Mouse (Mus musculus): ENCODE measurements around the gene 1700037H04Rik. TPM values are rescaled to one million over a fixed set of nuclear protein-coding genes. Genes with fewer than 3 reads are reported as not detected.

1700037H04Rik gene
- polyA plus RNA-seq, 1 experiment from 2014 or later: 145 TPM

DNA sequence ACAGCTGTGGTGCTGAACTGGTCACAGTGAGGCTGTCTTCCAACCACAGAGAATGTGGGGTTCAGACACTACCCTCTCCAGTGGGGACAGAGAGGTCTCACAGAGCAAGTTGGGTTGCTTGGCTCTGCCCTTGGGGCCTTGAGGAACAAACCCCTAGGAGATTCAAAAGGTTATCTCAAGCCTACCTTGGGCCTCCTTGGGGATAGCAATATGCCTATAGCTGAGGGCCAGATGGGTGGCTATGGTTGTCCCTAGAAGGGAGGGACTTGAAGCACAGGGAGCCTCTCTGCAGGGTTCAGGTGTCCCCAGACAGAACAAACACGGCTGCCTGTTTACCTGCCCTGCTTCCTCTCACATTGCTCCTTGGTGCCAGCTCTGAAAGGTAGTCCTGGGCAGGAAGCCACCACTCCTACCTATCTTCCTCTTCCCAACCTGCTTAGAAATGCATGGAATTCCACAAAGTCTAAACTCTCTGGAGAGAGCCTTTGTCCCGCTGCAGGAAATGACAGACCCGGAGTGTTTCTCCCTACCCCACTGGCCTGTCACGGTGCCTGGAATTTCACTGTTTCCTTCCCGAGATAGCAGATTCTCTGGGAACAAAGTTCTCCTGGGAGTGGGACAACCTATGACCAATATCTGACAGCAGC is 19.9 kb downstream of the 1700037H04Rik start:
- no peak for DNase-seq (ENCODE audit: low spot score)
- no peaks in the 10 kb centered on the region for H3K27me3 ChIP-seq (ENCODE audit: low read depth, poor library complexity, severe bottlenecking)
- H3K36me3 ChIP-seq: peaks cover 30% of the 10 kb centered on the region
- WGBS: 73% methylated on average over 5 of the region's 5 CpGs
- H3K4me3 ChIP-seq: no peak overlapping the region
- H3K27ac ChIP-seq (replicated peaks): no peak overlapping the region
- no peaks in the 10 kb centered on the region for H3K9me3 ChIP-seq (replicated peaks)
- H3K4me1 ChIP-seq: peaks cover 20% of the 10 kb centered on the region

DNA sequence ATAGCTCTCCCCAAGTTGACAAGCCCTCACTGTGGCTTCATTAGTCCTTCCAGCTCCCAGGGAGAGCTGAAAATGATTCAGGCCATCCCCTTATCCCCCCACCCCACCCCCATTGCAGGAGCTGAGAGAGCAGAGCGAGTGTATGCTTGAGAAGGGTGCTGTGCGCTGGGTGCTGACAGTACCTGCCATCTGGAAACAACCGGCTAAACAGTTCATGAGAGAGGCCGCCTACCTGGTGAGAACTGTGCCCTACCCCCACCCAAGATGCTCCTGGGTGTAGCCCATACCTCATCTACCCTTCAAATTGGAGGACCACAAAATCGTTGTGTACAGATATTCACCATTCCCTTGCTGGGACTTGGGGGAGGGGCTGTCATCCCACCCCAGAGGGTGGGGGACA is 20.6 kb downstream of the 1700037H04Rik start:
- Histone ChIP-seq H3K4me1 (peaks cover 24% of the 10 kb centered on the region), H3K4me3 (no peak overlapping the region), H3K9me3 (replicated peaks) (no peaks in the 10 kb centered on the region), H3K27ac (replicated peaks) (no peak overlapping the region), H3K27me3 (ENCODE audit: low read depth, poor library complexity, severe bottlenecking) (no peaks in the 10 kb centered on the region), H3K36me3 (peaks cover 23% of the 10 kb centered on the region)
- WGBS: 89% methylated on average over 5 of the region's 5 CpGs
- no peak for DNase-seq (ENCODE audit: low spot score)

DNA sequence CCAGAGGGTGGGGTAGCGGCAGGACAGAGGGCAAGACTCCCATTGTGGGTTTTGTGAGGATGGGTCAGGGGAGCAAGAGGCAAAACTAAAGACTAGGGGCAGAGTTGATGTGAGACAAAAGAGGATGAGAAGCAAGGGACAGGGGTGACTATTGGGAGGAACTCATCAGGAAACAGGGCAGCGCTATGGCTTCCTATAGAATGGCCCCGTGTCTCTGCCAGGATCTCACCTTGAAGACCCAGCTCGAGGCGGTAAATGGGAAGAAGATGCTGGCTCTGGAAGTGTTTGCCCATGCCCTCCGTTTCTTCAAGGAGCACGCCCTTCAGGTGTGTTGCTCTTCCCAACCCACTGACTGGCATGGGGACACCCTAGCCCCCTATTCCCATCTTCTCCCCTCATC is 21.1 kb downstream of the 1700037H04Rik start:
- Histone ChIP-seq H3K27me3 (ENCODE audit: low read depth, poor library complexity, severe bottlenecking) (no peaks in the 10 kb centered on the region), H3K4me1 (peaks cover 25% of the 10 kb centered on the region), H3K9me3 (replicated peaks) (no peaks in the 10 kb centered on the region), H3K27ac (replicated peaks) (no peak overlapping the region), H3K4me3 (no peak overlapping the region), H3K36me3 (peaks cover 17% of the 10 kb centered on the region)
- DNase-seq (ENCODE audit: low spot score): no peak
- 84% methylated on average over 7 of the region's 7 CpGs for WGBS

DNA sequence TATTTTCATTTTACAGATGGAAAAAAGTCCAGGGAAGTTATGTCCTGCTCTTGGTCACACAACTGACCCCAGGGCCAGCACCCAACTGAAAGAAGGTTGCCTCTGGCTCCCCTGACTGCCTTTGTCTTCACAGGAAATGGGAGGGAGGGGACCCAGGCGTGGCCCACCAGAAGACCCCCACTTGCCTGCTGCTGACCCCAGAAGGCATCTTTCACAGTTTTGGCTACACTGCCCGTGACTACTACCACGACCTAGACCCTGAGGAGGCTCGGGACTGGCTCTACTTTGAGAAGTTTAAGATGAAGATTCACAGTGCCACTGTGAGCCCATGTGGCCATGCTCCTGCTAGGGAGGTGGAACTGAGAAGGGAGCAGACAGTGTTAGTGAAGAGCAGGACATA is 21.6 kb downstream of the 1700037H04Rik start:
- peaks cover 13% of the 10 kb centered on the region for H3K36me3 ChIP-seq
- DNase-seq (ENCODE audit: low spot score): no peak
- no peaks in the 10 kb centered on the region for H3K27me3 ChIP-seq (ENCODE audit: low read depth, poor library complexity, severe bottlenecking)
- no peak overlapping the region for H3K4me3 ChIP-seq
- H3K27ac ChIP-seq (replicated peaks): no peak overlapping the region
- H3K9me3 ChIP-seq (replicated peaks): no peaks in the 10 kb centered on the region
- WGBS: 85% methylated on average over 4 of the region's 4 CpGs
- peaks cover 25% of the 10 kb centered on the region for H3K4me1 ChIP-seq

DNA sequence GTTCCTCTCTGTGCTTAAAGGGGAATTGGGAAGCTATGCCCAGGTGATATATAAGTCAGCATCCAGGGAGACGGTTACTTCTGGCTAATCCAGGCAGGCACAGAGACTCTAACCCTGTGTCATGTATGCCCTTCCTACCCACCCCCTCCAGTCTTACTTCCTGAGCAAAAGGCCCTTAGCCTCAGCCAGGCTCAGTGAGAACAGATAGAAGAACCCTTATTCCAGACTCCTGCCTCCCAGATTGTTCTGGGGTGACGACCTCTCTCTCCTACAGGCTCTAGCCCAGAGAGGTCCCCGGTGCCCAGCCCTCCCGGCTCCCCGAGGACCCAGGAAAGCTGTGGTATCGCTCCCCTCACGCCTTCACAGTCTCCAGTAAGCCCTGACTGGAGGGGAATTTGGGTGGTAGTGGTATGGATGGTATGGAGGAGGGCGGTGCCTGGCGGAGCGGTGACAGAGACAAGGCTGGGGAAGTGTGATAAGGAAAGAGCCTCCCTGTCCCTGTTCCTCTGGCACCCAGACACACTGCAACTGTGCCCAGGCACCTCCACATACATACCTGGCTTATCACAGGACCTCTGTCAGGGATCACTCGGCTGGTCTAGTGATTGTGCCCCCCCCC is 24.3 kb downstream of the 1700037H04Rik start:
- WGBS: 74% methylated on average over 11 of the region's 11 CpGs
- DNase-seq (ENCODE audit: low spot score): no peak
- Histone ChIP-seq H3K4me1 (peaks cover 16% of the 10 kb centered on the region), H3K4me3 (no peak overlapping the region), H3K27ac (replicated peaks) (peak overlapping the region; percentile 64), H3K36me3 (0 out of 2 replicates have a peak, but pooled peaks cover 3% of the 10 kb centered on the region), H3K9me3 (replicated peaks) (no peaks in the 10 kb centered on the region), H3K27me3 (ENCODE audit: low read depth, poor library complexity, severe bottlenecking) (no peaks in the 10 kb centered on the region)

DNA sequence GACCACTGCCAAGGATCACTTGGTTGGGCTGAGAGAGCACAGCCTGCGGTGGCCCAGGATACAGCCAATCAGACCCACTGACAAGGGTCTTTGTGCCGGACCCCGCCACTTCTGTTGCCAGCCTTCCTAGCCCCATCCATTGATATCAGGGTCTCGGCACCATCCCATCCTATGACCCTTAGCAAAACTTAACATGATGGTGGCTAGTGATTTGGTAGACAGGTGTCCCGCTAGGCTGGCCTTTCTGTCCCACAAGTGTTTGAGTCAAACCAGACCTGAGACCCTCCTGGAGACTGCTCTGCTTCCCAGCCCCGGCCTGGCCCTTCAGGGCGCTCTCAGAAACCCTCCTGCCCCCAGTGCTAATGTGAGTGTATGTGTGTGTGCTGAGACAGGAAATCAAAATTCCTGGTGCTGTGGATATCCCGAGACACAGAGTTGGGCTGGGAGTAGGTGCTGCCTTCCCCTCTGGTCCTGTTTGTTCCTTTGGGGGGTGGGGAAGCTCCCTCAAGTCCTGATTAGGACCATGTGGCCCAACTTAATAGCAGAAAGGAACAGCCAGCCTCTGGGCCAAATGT is 25.0 kb downstream of the 1700037H04Rik start:
- H3K4me3 ChIP-seq: no peak overlapping the region
- no peak for DNase-seq (ENCODE audit: low spot score)
- 0 out of 2 replicates have a peak, but pooled peaks cover 3% of the 10 kb centered on the region for H3K36me3 ChIP-seq
- no peaks in the 10 kb centered on the region for H3K27me3 ChIP-seq (ENCODE audit: low read depth, poor library complexity, severe bottlenecking)
- peaks cover 16% of the 10 kb centered on the region for H3K4me1 ChIP-seq
- no peaks in the 10 kb centered on the region for H3K9me3 ChIP-seq (replicated peaks)
- H3K27ac ChIP-seq (replicated peaks): peak overlapping the region; percentile 64
- WGBS: 89% methylated on average over 8 of the region's 8 CpGs

DNA sequence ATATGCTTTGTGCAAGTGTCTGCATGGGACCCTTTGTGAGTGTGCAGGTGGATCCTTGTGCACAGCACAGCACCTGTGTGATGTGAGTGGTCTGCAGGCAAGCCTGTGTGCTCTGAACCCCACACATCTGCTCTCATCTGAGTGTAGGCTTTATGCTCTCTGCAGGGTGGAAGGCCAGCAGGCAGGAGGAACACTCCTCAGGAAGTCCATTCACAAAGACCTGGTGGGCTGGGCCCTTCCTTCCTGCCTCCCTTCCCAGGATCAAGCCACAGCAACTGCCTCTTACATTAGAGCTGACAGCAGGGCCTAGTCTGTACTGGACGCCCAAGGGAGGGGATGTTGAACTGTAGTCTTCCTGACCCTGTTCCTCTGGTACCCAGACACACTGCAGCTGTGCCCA is 25.5 kb downstream of the 1700037H04Rik start:
- DNase-seq (ENCODE audit: low spot score): no peak
- peaks cover 16% of the 10 kb centered on the region for H3K4me1 ChIP-seq
- WGBS: 76% methylated on average over 1 of the region's 1 CpGs
- no peaks in the 10 kb centered on the region for H3K27me3 ChIP-seq (ENCODE audit: low read depth, poor library complexity, severe bottlenecking)
- no peaks in the 10 kb centered on the region for H3K9me3 ChIP-seq (replicated peaks)
- no peak overlapping the region for H3K4me3 ChIP-seq
- H3K27ac ChIP-seq (replicated peaks): peak overlapping the region; percentile 64; the same call in 1 of the 2 replicates
- 0 out of 2 replicates have a peak, but pooled peaks cover 3% of the 10 kb centered on the region for H3K36me3 ChIP-seq

DNA sequence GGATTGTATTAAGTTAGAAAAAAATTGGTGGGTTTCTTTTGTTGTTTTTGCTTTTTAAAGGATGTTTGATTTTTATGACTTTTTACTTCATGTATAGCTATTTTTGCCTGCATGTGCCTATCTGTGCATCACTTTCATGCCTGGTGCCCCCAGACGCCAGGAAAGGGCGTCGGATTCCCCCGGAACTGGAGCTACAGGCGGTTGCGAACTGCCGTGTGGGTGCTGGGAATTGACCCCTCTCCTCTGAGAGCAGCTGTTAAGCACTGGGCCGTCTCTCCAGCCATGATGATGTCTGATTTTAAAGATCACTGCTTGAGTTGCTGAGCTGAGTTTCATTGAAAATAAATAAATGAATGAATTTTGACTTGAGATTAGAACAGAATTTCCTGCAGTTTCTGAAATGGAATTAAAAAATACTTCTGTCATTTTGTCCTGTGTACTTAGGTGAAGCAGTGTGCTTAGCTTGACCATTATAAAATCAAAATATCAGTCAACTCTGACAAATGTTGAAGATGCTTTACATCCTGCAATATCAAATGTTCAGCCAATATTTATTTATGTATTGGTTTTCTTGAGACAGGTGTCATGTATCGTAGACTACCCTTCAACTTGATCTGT is 26.8 kb downstream of the 1700037H04Rik start, which contains the start of gene Gm11037:
Gene Gm11037 (plus strand): TSS at position 568 of the 618 bp plus-strand sequence.
- H3K27ac ChIP-seq (replicated peaks): peak within 1 kb of the TSS; percentile 64; the same call in 1 of the 2 replicates
- H3K36me3 ChIP-seq: no peaks in the 10 kb centered on the region
- WGBS: 88% methylated on average over 9 of the region's 9 CpGs
- H3K9me3 ChIP-seq (replicated peaks): no peaks in the 10 kb centered on the region
- no peak for DNase-seq (ENCODE audit: low spot score)
- peaks cover 18% of the 10 kb centered on the region for H3K4me1 ChIP-seq
- H3K27me3 ChIP-seq (ENCODE audit: low read depth, poor library complexity, severe bottlenecking): peaks cover 7% of the 10 kb centered on the region
- H3K4me3 ChIP-seq: no peak within 1 kb of the TSS

DNA sequence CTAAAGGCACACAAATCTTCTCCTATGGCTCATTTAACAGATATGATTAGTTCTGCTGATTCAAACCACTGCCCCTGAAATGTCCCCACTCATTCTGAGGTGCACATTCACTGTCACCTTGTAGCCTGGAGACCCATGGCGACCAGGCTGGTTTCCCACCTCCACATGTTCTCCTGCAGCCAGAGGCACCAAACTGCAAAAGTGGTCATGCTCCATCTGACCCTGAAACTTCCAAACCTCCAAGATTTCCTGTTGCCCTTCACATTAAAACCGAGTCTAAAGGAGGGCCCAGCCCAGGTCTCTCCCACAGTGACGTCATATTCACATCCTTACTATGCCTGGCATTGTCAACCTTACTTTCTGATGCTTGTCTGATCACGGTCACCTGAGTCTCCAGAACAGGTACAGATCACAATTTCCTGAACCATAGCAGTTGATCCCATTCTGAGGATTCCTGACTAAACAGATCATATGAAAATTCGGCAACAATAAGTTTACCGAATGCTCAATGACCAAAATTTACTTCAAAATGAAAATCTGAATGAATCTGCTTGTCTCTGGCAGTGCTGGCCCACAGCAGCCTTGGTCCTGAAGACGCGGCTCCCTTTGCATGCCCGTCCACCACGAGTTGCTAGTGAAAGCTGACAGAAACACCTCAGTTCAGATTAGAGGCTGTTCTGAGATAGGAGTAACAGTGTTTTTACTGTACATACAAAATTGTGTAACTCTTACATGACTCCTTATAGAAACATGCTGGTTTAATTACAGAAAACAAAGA is 27.6 kb downstream of the 1700037H04Rik start:
- Histone ChIP-seq H3K9me3 (replicated peaks) (no peaks in the 10 kb centered on the region), H3K27me3 (ENCODE audit: low read depth, poor library complexity, severe bottlenecking) (peaks cover 11% of the 10 kb centered on the region), H3K36me3 (no peaks in the 10 kb centered on the region), H3K4me3 (no peak overlapping the region), H3K4me1 (peaks cover 22% of the 10 kb centered on the region), H3K27ac (replicated peaks) (no peak overlapping the region)
- 85% methylated on average over 10 of the region's 10 CpGs for WGBS
- DNase-seq (ENCODE audit: low spot score): no peak

DNA sequence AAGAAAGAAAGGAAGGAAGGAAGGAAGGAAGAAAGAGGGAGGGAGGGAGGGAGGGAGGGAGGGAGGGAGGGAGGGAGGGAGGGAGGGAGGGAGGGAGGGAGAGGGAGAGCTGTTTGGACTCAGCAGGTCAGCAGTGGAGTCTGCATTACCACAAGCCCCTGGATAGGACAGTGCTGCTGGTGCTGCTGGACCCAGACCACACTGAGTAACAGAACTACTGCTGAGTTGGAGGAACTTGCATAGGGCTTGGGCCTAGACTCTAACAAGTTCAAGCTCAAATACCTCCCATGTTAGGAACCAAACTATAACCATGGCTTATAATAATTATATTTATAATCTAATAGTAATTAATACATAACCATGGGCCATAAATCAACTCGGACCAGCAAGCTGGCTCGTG is 29.0 kb downstream of the 1700037H04Rik start:
- H3K36me3 ChIP-seq: no peaks in the 10 kb centered on the region
- DNase-seq (ENCODE audit: low spot score): no peak
- peaks cover 25% of the 10 kb centered on the region for H3K27me3 ChIP-seq (ENCODE audit: low read depth, poor library complexity, severe bottlenecking)
- H3K9me3 ChIP-seq (replicated peaks): no peaks in the 10 kb centered on the region
- H3K4me3 ChIP-seq: no peak overlapping the region
- no peak overlapping the region for H3K27ac ChIP-seq (replicated peaks)
- H3K4me1 ChIP-seq: peaks cover 37% of the 10 kb centered on the region
- 84% methylated on average over 2 of the region's 2 CpGs for WGBS

DNA sequence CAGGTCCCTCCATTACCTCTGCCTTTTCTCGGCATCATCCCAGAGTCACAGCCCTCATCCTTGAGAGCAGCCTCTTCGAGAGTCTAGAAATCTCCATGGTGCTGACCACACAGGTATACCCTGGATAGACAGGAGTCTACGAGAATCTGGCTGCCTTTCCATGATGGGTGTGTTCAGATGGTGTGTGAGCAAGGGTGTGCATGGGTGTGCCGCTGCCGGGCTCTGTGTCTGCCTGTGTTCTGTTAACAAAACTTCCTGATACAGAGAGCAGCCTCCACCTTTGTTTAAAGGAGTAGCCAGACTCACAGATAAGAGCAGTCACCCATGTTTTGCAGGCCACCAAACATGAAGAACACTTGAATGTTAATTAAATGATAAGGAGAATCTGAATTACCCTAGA is 30.0 kb downstream of the 1700037H04Rik start:
- Histone ChIP-seq H3K36me3 (no peaks in the 10 kb centered on the region), H3K9me3 (replicated peaks) (no peaks in the 10 kb centered on the region), H3K4me1 (peaks cover 33% of the 10 kb centered on the region), H3K27ac (replicated peaks) (no peak overlapping the region), H3K27me3 (ENCODE audit: low read depth, poor library complexity, severe bottlenecking) (peaks cover 33% of the 10 kb centered on the region), H3K4me3 (no peak overlapping the region)
- DNase-seq (ENCODE audit: low spot score): peak; percentile 11
- WGBS: 93% methylated on average over 5 of the region's 5 CpGs

DNA sequence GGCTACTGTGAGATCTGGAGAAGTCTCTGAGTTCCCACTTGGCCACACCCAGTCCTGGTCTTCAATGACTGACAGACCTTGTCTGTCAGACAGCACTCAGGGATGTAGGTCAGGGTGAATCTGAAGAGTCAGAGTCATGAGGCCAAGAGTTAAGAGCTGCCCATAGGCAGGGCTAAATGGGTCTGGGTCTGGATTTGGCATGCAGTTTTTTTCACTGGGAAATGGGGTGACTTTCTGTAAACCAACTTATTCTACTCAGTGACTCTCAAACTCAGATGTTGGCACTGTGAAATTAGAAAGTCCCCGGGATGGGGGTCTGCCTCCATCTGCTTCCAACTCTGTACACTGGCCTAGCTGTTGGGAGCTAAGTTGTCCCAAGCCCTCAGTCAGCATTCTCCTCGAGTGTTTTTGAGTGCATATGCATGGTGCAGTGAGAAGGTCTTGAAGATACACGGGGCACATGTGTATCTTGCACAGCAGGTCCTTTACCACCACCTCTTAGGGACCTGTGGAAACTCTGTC is 31.2 kb downstream of the 1700037H04Rik start:
- Histone ChIP-seq H3K36me3 (no peaks in the 10 kb centered on the region), H3K4me1 (peaks cover 27% of the 10 kb centered on the region), H3K4me3 (peak overlapping the region; percentile 67; the same call in 1 of the 2 replicates), H3K27me3 (ENCODE audit: low read depth, poor library complexity, severe bottlenecking) (peaks cover 33% of the 10 kb centered on the region), H3K27ac (replicated peaks) (no peak overlapping the region), H3K9me3 (replicated peaks) (no peaks in the 10 kb centered on the region)
- WGBS: 88% methylated on average over 3 of the region's 3 CpGs
- no peak for DNase-seq (ENCODE audit: low spot score)

Data from midbrain, embryonic 10.5 days (tissue).